In the genomic region with DNA sequence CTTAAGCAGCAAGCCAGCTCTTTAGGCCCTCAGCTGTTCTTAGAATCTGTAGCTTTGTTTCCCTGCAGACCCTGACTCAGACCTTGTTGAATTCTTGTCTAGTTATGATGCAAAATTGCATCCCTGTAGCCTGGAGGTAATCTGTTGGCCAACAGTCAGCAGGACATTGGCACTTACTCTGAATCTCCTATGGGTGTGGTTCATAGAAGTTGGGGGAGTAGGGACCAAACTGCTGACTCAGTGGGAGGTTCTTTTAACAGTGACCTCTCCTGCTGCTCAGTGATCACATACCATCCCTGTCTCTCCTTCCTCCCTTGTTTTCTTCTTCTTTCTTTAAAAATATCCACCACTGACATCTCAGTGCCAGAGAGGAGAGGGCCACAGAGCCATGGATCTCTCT, we compare ENCODE assay signal across 22 mouse cellular contexts. TPM values are rescaled to one million over a fixed set of nuclear protein-coding genes. Genes with fewer than 3 reads are reported as not detected.
DNase-seq lines count a peak whose midpoint lies in the region; ATAC-seq lines count a peak whose summit lies in the region.
"Had no signal": no experiment of that assay in that cellular context is flagged by ENCODE, and none has a peak within 500 bp of the region (broad histone marks: within the 10 kb centered on the region; RNA-seq: fewer than 3 reads in every experiment).

No protein-coding gene starts in this region.

- peak; percentile 67; the same call in 1 of the 2 replicates for ATAC-seq in heart, embryonic 11.5 days (replicated peaks; ENCODE audit: insufficient number of reproducible peaks, low FRiP score, low TSS enrichment)
- peak; percentile 87 for ATAC-seq in megakaryocyte-erythroid progenitor cell, adult 5-6 weeks (replicated peaks; ENCODE audit: low FRiP score, low TSS enrichment, poor library complexity, severe bottlenecking)
- ATAC-seq: activated CD4-positive, CD25-positive, alpha-beta regulatory T cell, adult 4 months; intestine, postnatal 0 days; midbrain, embryonic 15.5 days had no signal

- no peaks in the 10 kb centered on the region for H3K9me3 ChIP-seq in heart, embryonic 11.5 days (replicated peaks; ENCODE audit: control insufficient read depth, low read length)
- H3K9me3 ChIP-seq: embryonic facial prominence, embryonic 12.5 days; heart, embryonic 15.5 days; hindbrain, embryonic 13.5 days; midbrain, embryonic 15.5 days had no signal

- no peaks in the 10 kb centered on the region for H3K36me3 ChIP-seq in heart, embryonic 11.5 days (ENCODE audit: control insufficient read depth, insufficient read depth, low read length)
- H3K36me3 ChIP-seq: embryonic facial prominence, embryonic 12.5 days; heart, embryonic 15.5 days; hindbrain, embryonic 13.5 days; midbrain, embryonic 15.5 days had no signal

- H3K27ac ChIP-seq in heart, embryonic 11.5 days (ENCODE audit: low read depth, low read length): no peak overlapping the region
- H3K27ac ChIP-seq: embryonic facial prominence, embryonic 12.5 days; heart, embryonic 15.5 days; hindbrain, embryonic 13.5 days; macrophage; midbrain, embryonic 15.5 days had no signal

- no peaks in the 10 kb centered on the region; the same call in 1 of the 2 replicates for H3K4me1 ChIP-seq in heart, embryonic 11.5 days (ENCODE audit: control insufficient read depth, insufficient read depth, low read length)
- H3K4me1 ChIP-seq: embryonic facial prominence, embryonic 12.5 days; heart, embryonic 15.5 days; hindbrain, embryonic 13.5 days; midbrain, embryonic 15.5 days had no signal

- intact Hi-C loops in heart, postnatal 14 days (cut with DNase I): no loop called here

- H3K4me3 ChIP-seq in heart, embryonic 11.5 days (ENCODE audit: low read depth, low read length): no peak overlapping the region
- H3K4me3 ChIP-seq: embryonic facial prominence, embryonic 12.5 days; heart, embryonic 15.5 days; hindbrain, embryonic 13.5 days; midbrain, embryonic 15.5 days had no signal

- DNase-seq in heart, postnatal 14 days: no peak
- DNase-seq in R1 (ENCODE audit: low read depth, low spot score): peak; percentile 50
- DNase-seq in liver: peak; percentile 68
- no peak for DNase-seq in ovary, postnatal 14 days (ENCODE audit: low spot score)
- no peak for DNase-seq in lung, adult 18-20 months
- no peak for DNase-seq in ovary, postnatal 36 days (ENCODE audit: low spot score)
- DNase-seq: adrenal gland, postnatal 36 days; cerebellum, adult 11 months; cerebellum, postnatal 36 days; kidney, postnatal 10 days; lung, embryonic 14.5 days; right cerebral cortex, postnatal 14 days; thymus, adult 18-20 months had no signal

- H3K9ac ChIP-seq in heart, embryonic 11.5 days (ENCODE audit: low read depth, low read length): no peak overlapping the region
- H3K9ac ChIP-seq: embryonic facial prominence, embryonic 12.5 days; heart, embryonic 15.5 days; hindbrain, embryonic 13.5 days; lung, embryonic 14.5 days; midbrain, embryonic 15.5 days had no signal

- H3K4me2 ChIP-seq in heart, embryonic 11.5 days: no peak overlapping the region
- H3K4me2 ChIP-seq: embryonic facial prominence, embryonic 12.5 days; heart, embryonic 15.5 days; hindbrain, embryonic 13.5 days; lung, embryonic 14.5 days; midbrain, embryonic 15.5 days had no signal

- no peaks in the 10 kb centered on the region for H3K27me3 ChIP-seq in heart, embryonic 11.5 days (ENCODE audit: control insufficient read depth, insufficient read depth, low read length)
- H3K27me3 ChIP-seq: embryonic facial prominence, embryonic 12.5 days; heart, embryonic 15.5 days; midbrain, embryonic 15.5 days had no signal

RNA-seq across cellular contexts. Expression of a gene that starts 10.4 kb away (rescaled TPM):
- polyA plus RNA-seq in heart, embryonic 11.5 days (2014; fragmentation: Nextera tagmentation; extraction: Ambion mirVana): 42.5 and 46.6 TPM in 2 replicates
- 100 to 1,000 TPM in 1 of 2 experiments, 10 to 100 TPM in 1; 99.1 to 102 TPM for total RNA-seq in heart, postnatal 14 days (2021)
- total RNA-seq in megakaryocyte-erythroid progenitor cell, adult 5-6 weeks (2014; fragmentation: Nextera tagmentation): 99.7 and 124 TPM in 2 replicates
- 74.9 and 105 TPM in 2 replicates for total RNA-seq in megakaryocyte-erythroid progenitor cell, adult 5-6 weeks (2017)

Comparison
In these comparisons a context has a peak if more than half of its experiments do, and no peak if none do; other contexts are left out.
1. DNase-seq: peak in R1 (single experiment) and liver (single experiment); none in heart, postnatal 14 days (0 of 2), ovary, postnatal 14 days (single experiment), lung, adult 18-20 months (0 of 2) and ovary, postnatal 36 days (single experiment).